Mouse (Mus musculus) forebrain, embryonic 16.5 days (tissue): Measurements from ENCODE around the gene Selenoo. TPM values are rescaled to one million over a fixed set of nuclear protein-coding genes. Genes with fewer than 3 reads are reported as not detected.

Experiments used
- ATAC-seq: fragments of 200-750 bp; cut with Nextera tagmentation; 2 replicates; pipeline ENCODE4 v1.8.0; 2017; ENCODE audit warnings: mild to moderate bottlenecking, moderate library complexity
- H3K27ac ChIP-seq: fragments of 300-500 bp; sonication (generic); 2 replicates; pipeline ENCODE4 v1.5.1; 2014; ENCODE audit warnings: low read length, control low read depth
- H3K27me3 ChIP-seq: fragments of 300-500 bp; sonication (generic); replicated peaks from 2 replicates; pipeline ENCODE4 v1.6.1; 2014; ENCODE audit warnings: low read length; ENCODE audit not compliant: control insufficient read depth, insufficient read depth
- H3K36me3 ChIP-seq: fragments of 300-500 bp; sonication (generic); 2 replicates; pipeline ENCODE4 v1.6.1; 2014; ENCODE audit not compliant: control insufficient read depth, insufficient read depth
- H3K4me1 ChIP-seq: fragments of 300-500 bp; sonication (generic); replicated peaks from 2 replicates; pipeline ENCODE4 v1.6.1; 2014; ENCODE audit warnings: low read length; ENCODE audit not compliant: control insufficient read depth, insufficient read depth
- H3K4me2 ChIP-seq: fragments of 300-500 bp; sonication (generic); 2 replicates; pipeline ENCODE4 v1.6.1; 2014; ENCODE audit warnings: mild to moderate bottlenecking, low read length, control low read depth
- H3K4me3 ChIP-seq: fragments of 300-500 bp; sonication (generic); replicated peaks from 2 replicates; pipeline ENCODE4 v1.5.1; 2014; ENCODE audit warnings: mild to moderate bottlenecking, low read length, control low read depth
- H3K9ac ChIP-seq: fragments of 300-500 bp; sonication (generic); replicated peaks from 2 replicates; pipeline ENCODE4 v1.6.1; 2014; ENCODE audit warnings: low read depth, low read length, control low read depth
- H3K9me3 ChIP-seq: fragments of 300-500 bp; sonication (generic); 2 replicates; pipeline ENCODE4 v1.6.1; 2016; ENCODE audit warnings: low read length; ENCODE audit not compliant: control insufficient read depth
- WGBS: fragments of 180-500 bp; shearing (Covaris S2); extraction: QIAGEN DNeasy Blood & Tissue Kit; methylation state at CpG from one replicate; pipeline ENCODE4 v1.1.7; 2014; 5-methylcytosine and 5-hydroxymethylcytosine counted together
- polyA plus RNA-seq: library from polyadenylated mRNA; unstranded; fragments of >200 nt; fragmentation: Nextera tagmentation; extraction: Ambion mirVana; gene quantifications from 2 replicates; pipeline ENCODE4 v1.2.1, GENCODE M21; 2015

Selenoo gene
- polyA plus RNA-seq, 1 experiment from 2014 or later = 24.2 TPM

- H3K27me3 ChIP-seq = no peaks in the 10 kb centered on the region
- H3K36me3 ChIP-seq = peaks cover 37% of the 10 kb centered on the region
- no peak for ATAC-seq
- no peak overlapping the region for H3K4me3 ChIP-seq
- H3K9ac ChIP-seq = no peak overlapping the region
- peaks cover 18% of the 10 kb centered on the region for H3K4me1 ChIP-seq
- H3K27ac ChIP-seq = no peak overlapping the region
- H3K9me3 ChIP-seq = no peaks in the 10 kb centered on the region
- 88% methylated on average over 4 of the region's 4 CpGs for WGBS
- no peak overlapping the region for H3K4me2 ChIP-seq
These were observed 1.8 kb downstream of the Selenoo start for GRCm38 (mm10) chr15:89090662-89091061.

- ATAC-seq = no peak
- Histone ChIP-seq H3K9me3 (no peaks in the 10 kb centered on the region), H3K4me1 (peaks cover 18% of the 10 kb centered on the region), H3K4me3 (no peak overlapping the region), H3K27ac (no peak overlapping the region), H3K36me3 (peaks cover 31% of the 10 kb centered on the region), H3K4me2 (no peak overlapping the region), H3K27me3 (no peaks in the 10 kb centered on the region), H3K9ac (no peak overlapping the region)
- WGBS = 74% methylated on average over 5 of the region's 5 CpGs
These were observed 3.3 kb downstream of the Selenoo start for GRCm38 (mm10) chr15:89092181-89092580.

GRCm38 (mm10) chr15:89097450-89097849 lies 8.6 kb downstream of the Selenoo start:
- Histone ChIP-seq H3K36me3 (peaks cover 50% of the 10 kb centered on the region), H3K27ac (no peak overlapping the region), H3K9ac (no peak overlapping the region), H3K9me3 (no peaks in the 10 kb centered on the region), H3K4me1 (no peaks in the 10 kb centered on the region), H3K27me3 (no peaks in the 10 kb centered on the region), H3K4me3 (no peak overlapping the region), H3K4me2 (no peak overlapping the region)
- no peak for ATAC-seq
- WGBS = 80% methylated on average over 5 of the region's 5 CpGs

- 92% methylated on average over 7 of the region's 7 CpGs for WGBS
- Histone ChIP-seq H3K4me2 (no peak overlapping the region), H3K27ac (no peak overlapping the region), H3K9ac (no peak overlapping the region), H3K27me3 (no peaks in the 10 kb centered on the region), H3K36me3 (peaks cover 44% of the 10 kb centered on the region), H3K4me3 (no peak overlapping the region), H3K4me1 (no peaks in the 10 kb centered on the region), H3K9me3 (no peaks in the 10 kb centered on the region)
- ATAC-seq = no peak
These were observed 9.7 kb downstream of the Selenoo start for GRCm38 (mm10) chr15:89098616-89099015.

GRCm38 (mm10) chr15:89100823-89101222 lies 11.9 kb downstream of the Selenoo start:
- no peaks in the 10 kb centered on the region for H3K27me3 ChIP-seq
- no peaks in the 10 kb centered on the region for H3K4me1 ChIP-seq
- H3K4me3 ChIP-seq = no peak overlapping the region
- H3K27ac ChIP-seq = no peak overlapping the region
- no peak for ATAC-seq
- H3K9ac ChIP-seq = no peak overlapping the region
- 92% methylated on average over 12 of the region's 12 CpGs for WGBS
- H3K9me3 ChIP-seq = no peaks in the 10 kb centered on the region
- no peak overlapping the region for H3K4me2 ChIP-seq
- H3K36me3 ChIP-seq = peaks cover 29% of the 10 kb centered on the region

- ATAC-seq = no peak
- WGBS = 65% methylated on average over 5 of the region's 5 CpGs
These were observed 13.8 kb downstream of the Selenoo start for GRCm38 (mm10) chr15:89102646-89103045.

GRCm38 (mm10) chr15:89103921-89104320 lies 15.0 kb downstream of the Selenoo start:
- 91% methylated on average over 10 of the region's 10 CpGs for WGBS
- Histone ChIP-seq H3K9me3 (no peaks in the 10 kb centered on the region), H3K4me2 (no peak overlapping the region), H3K27me3 (no peaks in the 10 kb centered on the region), H3K9ac (no peak overlapping the region), H3K4me1 (no peaks in the 10 kb centered on the region), H3K36me3 (peaks cover 27% of the 10 kb centered on the region), H3K27ac (no peak overlapping the region), H3K4me3 (no peak overlapping the region)
- ATAC-seq = no peak

More at GRCm38 (mm10) chr15:89102646-89103045, 13.8 kb downstream of the Selenoo start:
- Histone ChIP-seq H3K4me1 (no peaks in the 10 kb centered on the region), H3K4me3 (no peak overlapping the region), H3K27ac (no peak overlapping the region), H3K27me3 (no peaks in the 10 kb centered on the region), H3K9ac (no peak overlapping the region), H3K9me3 (no peaks in the 10 kb centered on the region), H3K4me2 (no peak overlapping the region), H3K36me3 (peaks cover 24% of the 10 kb centered on the region)

GRCm38 (mm10) chr15:89104425-89104824 lies 15.5 kb downstream of the Selenoo start:
- ATAC-seq = no peak
- Histone ChIP-seq H3K4me2 (no peak overlapping the region), H3K27ac (no peak overlapping the region), H3K27me3 (no peaks in the 10 kb centered on the region), H3K4me3 (no peak overlapping the region), H3K4me1 (no peaks in the 10 kb centered on the region), H3K9ac (no peak overlapping the region), H3K9me3 (no peaks in the 10 kb centered on the region), H3K36me3 (peaks cover 29% of the 10 kb centered on the region)
- 94% methylated on average over 8 of the region's 8 CpGs for WGBS

GRCm38 (mm10) chr15:89106073-89106472 lies 17.2 kb downstream of the Selenoo start:
- no peaks in the 10 kb centered on the region for H3K4me1 ChIP-seq
- no peak overlapping the region for H3K4me3 ChIP-seq
- WGBS = 78% methylated on average over 13 of the region's 13 CpGs
- H3K36me3 ChIP-seq = peaks cover 23% of the 10 kb centered on the region
- no peak for ATAC-seq
- H3K4me2 ChIP-seq = no peak overlapping the region
- H3K27ac ChIP-seq = no peak overlapping the region
- H3K27me3 ChIP-seq = no peaks in the 10 kb centered on the region
- H3K9ac ChIP-seq = no peak overlapping the region
- H3K9me3 ChIP-seq = no peaks in the 10 kb centered on the region

- peaks cover 27% of the 10 kb centered on the region for H3K36me3 ChIP-seq
- 94% methylated on average over 1 of the region's 1 CpGs for WGBS
These were observed 18.1 kb downstream of the Selenoo start for GRCm38 (mm10) chr15:89106976-89107375.

More at GRCm38 (mm10) chr15:89106976-89107375, 18.1 kb downstream of the Selenoo start:
- no peak overlapping the region for H3K4me2 ChIP-seq
- H3K4me3 ChIP-seq = no peak overlapping the region
- no peaks in the 10 kb centered on the region for H3K4me1 ChIP-seq
- no peak overlapping the region for H3K27ac ChIP-seq
- H3K9ac ChIP-seq = no peak overlapping the region
- H3K9me3 ChIP-seq = no peaks in the 10 kb centered on the region
- no peaks in the 10 kb centered on the region for H3K27me3 ChIP-seq
- ATAC-seq = no peak
